Mouse (Mus musculus) MEL (cell line): ENCODE measurements at regions not wholly inside any gene's neighbourhood (a gene's known extent, or its start where the extent isn't known, plus 50 kb on each side); places are given as distances from the start of the nearest gene placed in this dataset.
A peak's percentile ranks its signal among the peaks of the same experiment; 100 is the strongest.

ENCODE experiments used
- DNase-seq: peaks from one replicate; pipeline ENCODE4 v3.0.0; 2011; ENCODE audit warnings: low read depth, low spot score
- H3K27ac ChIP-seq: 2 replicates; pipeline ENCODE4 v1.5.1; 2012; ENCODE audit warnings: low read depth, mild to moderate bottlenecking, control low read depth, low read length, moderate library complexity; ENCODE audit not compliant: control insufficient read depth
- H3K27me3 ChIP-seq, 2 experiments: fragments of 150-350 bp in 1 of 2; sonication (generic) in 1 of 2; 2 replicates each; pipeline ENCODE4 v1.6.1; 2012; ENCODE audit warnings: low read length in 2 of 2, mild to moderate bottlenecking in 2 of 2, improper control_type of control experiment in 1 of 2, moderate library complexity in 1 of 2; ENCODE audit not compliant: insufficient read depth in 2 of 2, control insufficient read depth in 1 of 2
- H3K36me3 ChIP-seq, 2 experiments: 2 replicates each; pipeline ENCODE4 v1.6.1; 2012 to 2014; ENCODE audit warnings: low read length in 2 of 2, improper control_type of control experiment in 1 of 2, inconsistent platforms in 1 of 2, mild to moderate bottlenecking in 1 of 2; ENCODE audit not compliant: insufficient read depth in 2 of 2, control insufficient read depth in 1 of 2
- H3K4me1 ChIP-seq, 2 experiments: fragments of 150-350 bp in 1 of 2; sonication (generic) in 1 of 2; 2 replicates each; pipeline ENCODE4 v1.6.1; 2012; ENCODE audit warnings: low read length in 2 of 2, improper control_type of control experiment in 1 of 2, mild to moderate bottlenecking in 1 of 2; ENCODE audit not compliant: insufficient read depth in 2 of 2, control insufficient read depth in 1 of 2
- H3K4me3 ChIP-seq, 2 experiments: fragments of 150-350 bp in 1 of 2; sonication (generic) in 1 of 2; 2 replicates each; pipeline ENCODE4 v1.5.1; 2012; ENCODE audit warnings: low read depth in 2 of 2, low read length in 2 of 2, mild to moderate bottlenecking in 2 of 2, moderate library complexity in 2 of 2, control low read depth in 1 of 2, improper control_type of control experiment in 1 of 2; ENCODE audit not compliant: control insufficient read depth in 1 of 2, insufficient read depth in 1 of 2
- H3K79me2 ChIP-seq: 2 replicates; pipeline ENCODE4 v1.6.1; 2012; ENCODE audit warnings: mild to moderate bottlenecking, low read length, moderate library complexity; ENCODE audit not compliant: control insufficient read depth, poor library complexity, insufficient read depth
- H3K9ac ChIP-seq: 2 replicates; pipeline ENCODE4 v1.6.1; 2012; ENCODE audit warnings: low read depth, mild to moderate bottlenecking, control low read depth, low read length, moderate library complexity; ENCODE audit not compliant: control insufficient read depth, poor library complexity, severe bottlenecking
- H3K9me3 ChIP-seq: fragments of 150-350 bp; sonication (generic); replicated peaks from 2 replicates; pipeline ENCODE4 v1.6.1; 2012; ENCODE audit warnings: mild to moderate bottlenecking, low read length, improper control_type of control experiment, moderate library complexity; ENCODE audit not compliant: insufficient read depth
- BHLHE40 ChIP-seq: IDR thresholded peaks from 2 replicates; pipeline ENCODE4 v1.6.1; 2012; ENCODE audit warnings: low read depth, mild to moderate bottlenecking, inconsistent platforms, low read length, improper control_type of control experiment, borderline replicate concordance
- CHD1 ChIP-seq: IDR thresholded peaks from 2 replicates; pipeline ENCODE4 v1.6.1; 2012; ENCODE audit warnings: low read depth, mild to moderate bottlenecking, inconsistent platforms, low read length, improper control_type of control experiment
- CTCF ChIP-seq, 3 experiments: IDR thresholded peaks in 2 of 3; conservative IDR thresholded peaks in 1 of 3; 2 replicates each; pipeline ENCODE4 v1.5.1; 2011 to 2012; ENCODE audit warnings: low read length in 3 of 3, low read depth in 2 of 3, mild to moderate bottlenecking in 2 of 3, improper control_type of control experiment in 1 of 3, inconsistent platforms in 1 of 3, mixed read lengths in 1 of 3, moderate library complexity in 1 of 3; ENCODE audit not compliant: control insufficient read depth in 1 of 3, insufficient read depth in 1 of 3, poor library complexity in 1 of 3, severe bottlenecking in 1 of 3
- E2F4 ChIP-seq: IDR thresholded peaks from 2 replicates; pipeline ENCODE4 v1.6.1; 2011; ENCODE audit warnings: low read depth, low read length, improper control_type of control experiment, borderline replicate concordance
- EP300 ChIP-seq, 2 experiments: IDR thresholded peaks; 2 replicates each; pipeline ENCODE4 v1.6.1; 2011; ENCODE audit warnings: improper control_type of control experiment in 2 of 2, low read length in 2 of 2, low read depth in 1 of 2, mild to moderate bottlenecking in 1 of 2
- ETS1 ChIP-seq: IDR thresholded peaks from 2 replicates; pipeline ENCODE4 v1.6.1; 2012; ENCODE audit warnings: low read depth, mild to moderate bottlenecking, inconsistent platforms, low read length, improper control_type of control experiment, moderate library complexity
- GABPA ChIP-seq: IDR thresholded peaks from 2 replicates; pipeline ENCODE4 v1.6.1; 2012; ENCODE audit warnings: low read depth, mild to moderate bottlenecking, inconsistent platforms, low read length, improper control_type of control experiment, moderate library complexity
- HCFC1 ChIP-seq: IDR thresholded peaks from 2 replicates; pipeline ENCODE4 v1.6.1; 2012; ENCODE audit warnings: low read depth, mild to moderate bottlenecking, inconsistent platforms, low read length, improper control_type of control experiment, moderate library complexity
- JUND ChIP-seq: IDR thresholded peaks from 2 replicates; pipeline ENCODE4 v1.6.1; 2011; ENCODE audit warnings: low read depth, mild to moderate bottlenecking, improper control_type of control experiment, low read length
- MAFK ChIP-seq: IDR thresholded peaks from 2 replicates; pipeline ENCODE4 v1.6.1; 2011; ENCODE audit warnings: low read depth, mild to moderate bottlenecking, low read length, improper control_type of control experiment, borderline replicate concordance
- MXI1 ChIP-seq: IDR thresholded peaks from 2 replicates; pipeline ENCODE4 v1.6.1; 2011; ENCODE audit warnings: mild to moderate bottlenecking, low read depth, low read length, improper control_type of control experiment
- RAD21 ChIP-seq: IDR thresholded peaks from 2 replicates; pipeline ENCODE4 v1.6.1; 2011; ENCODE audit warnings: mild to moderate bottlenecking, low read depth, low read length, improper control_type of control experiment
- RCOR1 ChIP-seq: IDR thresholded peaks from 2 replicates; pipeline ENCODE4 v1.6.1; 2012; ENCODE audit warnings: low read depth, mild to moderate bottlenecking, inconsistent platforms, low read length, improper control_type of control experiment
- TBP ChIP-seq: IDR thresholded peaks from 2 replicates; pipeline ENCODE4 v1.8.0; 2011; ENCODE audit warnings: low read depth, low read length, improper control_type of control experiment
- UBTF ChIP-seq: IDR thresholded peaks from 2 replicates; pipeline ENCODE4 v1.6.1; 2012; ENCODE audit warnings: low read depth, mild to moderate bottlenecking, inconsistent platforms, low read length, improper control_type of control experiment, moderate library complexity, borderline replicate concordance; ENCODE audit not compliant: insufficient read depth
- USF1 ChIP-seq: IDR thresholded peaks from 2 replicates; pipeline ENCODE4 v1.6.1; 2014; ENCODE audit warnings: low read depth, mild to moderate bottlenecking, inconsistent platforms, low read length, improper control_type of control experiment, moderate library complexity
- USF2 ChIP-seq, 2 experiments: IDR thresholded peaks; 2 replicates each; pipeline ENCODE4 v1.6.1; 2011 to 2012; ENCODE audit warnings: improper control_type of control experiment in 2 of 2, low read length in 2 of 2, borderline replicate concordance in 1 of 2, inconsistent platforms in 1 of 2, low read depth in 1 of 2, mild to moderate bottlenecking in 1 of 2; ENCODE audit not compliant: insufficient read depth in 1 of 2
- ZKSCAN1 ChIP-seq: IDR thresholded peaks from 2 replicates; pipeline ENCODE4 v1.6.1; 2012; ENCODE audit warnings: low read depth, mild to moderate bottlenecking, inconsistent platforms, low read length, improper control_type of control experiment, moderate library complexity
- ZNF384 ChIP-seq: IDR thresholded peaks from 2 replicates; pipeline ENCODE4 v1.6.1; 2012; ENCODE audit warnings: low read depth, mild to moderate bottlenecking, inconsistent platforms, low read length, improper control_type of control experiment

GRCm38 (mm10) chr9:14092996-14093442 lies 181.8 kb upstream of the Sesn3 start (continued):
- TF ChIP-seq RAD21 (no peak; the same call in 1 of the 2 replicates), ZKSCAN1 (no peak), BHLHE40 (peak; percentile 54), EP300 (IDR thresholded peaks at IDR 0.05; ENCODE audit: low read depth in 1 of 2, low read length in 2 of 2) (peak; percentile 85 to 88), HCFC1 (no peak), CHD1 (no peak), GABPA (no peak), MXI1 (peak; percentile 56; the same call in 1 of the 2 replicates), JUND (no peak; the same call in 1 of the 2 replicates), E2F4 (0 out of 2 replicates have a peak, but pooled peaks have one; percentile 5), ZNF384 (no peak), MAFK (no peak), UBTF (no peak), USF1 (no peak), CTCF (IDR thresholded peaks at IDR 0.05 in 2 of 3, conservative IDR thresholded peaks at IDR 0.05 in 1 of 3; ENCODE audit: control insufficient read depth in 1 of 3, insufficient read depth in 1 of 3, low read depth in 2 of 3, low read length in 3 of 3, poor library complexity in 1 of 3, severe bottlenecking in 1 of 3) (no peak), RCOR1 (peak; percentile 96), USF2 (IDR thresholded peaks at IDR 0.05; ENCODE audit: borderline replicate concordance in 1 of 2, insufficient read depth in 1 of 2, low read depth in 1 of 2, low read length in 2 of 2) (no peak), TBP (peak; percentile 48; the same call in 1 of the 2 replicates), ETS1 (peak; percentile 95)

- no peak overlapping the region for H3K27ac ChIP-seq
- H3K4me1 ChIP-seq: 0 out of 4 replicates have a peak, but pooled peaks cover 0 to 2% of the 10 kb centered on the region in 2 experiments
- TF ChIP-seq BHLHE40: no peak
- H3K79me2 ChIP-seq: no peaks in the 10 kb centered on the region
- no peaks in the 10 kb centered on the region; a peak in 1 of 4 replicates for H3K36me3 ChIP-seq
- no peak overlapping the region for H3K9ac ChIP-seq
- DNase-seq: peak; percentile 64
- no peaks in the 10 kb centered on the region for H3K9me3 ChIP-seq
- H3K27me3 ChIP-seq: peaks cover 0 to 3% of the 10 kb centered on the region in 2 experiments; a peak in 1 of 4 replicates
- H3K4me3 ChIP-seq: no peak overlapping the region
Measured at GRCm38 (mm10) chr9:14103538-14103937, 171.3 kb upstream of the Sesn3 start.
